Mouse (Mus musculus) T-helper 2 cell (primary cell): Measurements from ENCODE around the gene Slc4a3.

Experiments
- in situ Hi-C: fragments of 300-600 bp; cut with MboI, MseI; formaldehyde crosslinking; loops from one replicate; pipeline ENCODE4 v1.15.1; 2025; ENCODE audit warnings: high pct_unique_total_duplicates

The Slc4a3 gene

GRCm38 (mm10) chr1:75545965-75546956 is at the start of gene Slc4a3:
Gene Slc4a3 (plus strand): TSS chr1:75546266.
- in situ Hi-C loops = no loop called here

- in situ Hi-C loops = no loop called here
Observed at GRCm38 (mm10) chr1:75498897-75499296, 47.2 kb upstream of the Slc4a3 start.

GRCm38 (mm10) chr1:75499441-75499840 is 46.6 kb upstream of the Slc4a3 start:
- in situ Hi-C loops = no loop called here

- in situ Hi-C loops = no loop called here
Observed at GRCm38 (mm10) chr1:75501905-75502304, 44.2 kb upstream of the Slc4a3 start.

GRCm38 (mm10) chr1:75502945-75503650 is 43.0 kb upstream of the Slc4a3 start:
- in situ Hi-C loops = no loop called here

- in situ Hi-C loops = no loop called here
Observed at GRCm38 (mm10) chr1:75503651-75503980, 42.5 kb upstream of the Slc4a3 start.

- in situ Hi-C loops = no loop called here
Observed at GRCm38 (mm10) chr1:75504256-75505045, 41.6 kb upstream of the Slc4a3 start.

- in situ Hi-C loops = no loop called here
Observed at GRCm38 (mm10) chr1:75505159-75505955, 40.7 kb upstream of the Slc4a3 start.

- in situ Hi-C loops = no loop called here
Observed at GRCm38 (mm10) chr1:75505956-75506831, 39.9 kb upstream of the Slc4a3 start, which contains the start of gene Obsl1. Gene Obsl1 (minus strand): TSS chr1:75506452.

- in situ Hi-C loops = no loop called here
Observed at GRCm38 (mm10) chr1:75507006-75507405, 39.1 kb upstream of the Slc4a3 start, which contains the start of gene Inha. Gene Inha (plus strand): TSS chr1:75507077.

- in situ Hi-C loops = no loop called here
Observed at GRCm38 (mm10) chr1:75509586-75509985, 36.5 kb upstream of the Slc4a3 start.

- in situ Hi-C loops = no loop called here
Observed at GRCm38 (mm10) chr1:75510154-75510553, 35.9 kb upstream of the Slc4a3 start.

- in situ Hi-C loops = no loop called here
Observed at GRCm38 (mm10) chr1:75511437-75512210, 34.4 kb upstream of the Slc4a3 start.

GRCm38 (mm10) chr1:75512550-75512949 is 33.5 kb upstream of the Slc4a3 start:
- in situ Hi-C loops = no loop called here

GRCm38 (mm10) chr1:75516703-75517380 is 29.2 kb upstream of the Slc4a3 start:
- in situ Hi-C loops = no loop called here

- in situ Hi-C loops = no loop called here
Observed at GRCm38 (mm10) chr1:75517984-75518383, 28.1 kb upstream of the Slc4a3 start.

GRCm38 (mm10) chr1:75518427-75518826 is 27.6 kb upstream of the Slc4a3 start:
- in situ Hi-C loops = no loop called here

- in situ Hi-C loops = no loop called here
Observed at GRCm38 (mm10) chr1:75519576-75519975, 26.5 kb upstream of the Slc4a3 start.
